Mouse (Mus musculus) megakaryocyte, embryonic 14.5 days (primary cell): ENCODE data around the gene Mxi1. TPM values are rescaled to one million over a fixed set of nuclear protein-coding genes. Genes with fewer than 3 reads are reported as not detected.
A peak's percentile ranks its signal among the peaks of the same experiment; 100 is the strongest.
"Not testable (repeated sequence)": the region's sequence is repeated elsewhere in the genome, so short reads cannot be mapped to it uniquely, and the experiment has no call there.

Experiments
- H3K27me3 ChIP-seq: replicated peaks from 2 replicates; pipeline ENCODE3; 2012; ENCODE audit warnings: inconsistent platforms
- H3K36me3 ChIP-seq: replicated peaks from 2 replicates; pipeline ENCODE3; 2012; ENCODE audit warnings: low read length, inconsistent platforms, mixed read lengths
- H3K4me1 ChIP-seq: 2 replicates; pipeline ENCODE4 v1.6.1; 2012; ENCODE audit warnings: inconsistent platforms
- H3K4me3 ChIP-seq: replicated peaks from 2 replicates; pipeline ENCODE3; 2012; ENCODE audit warnings: moderate library complexity, mild to moderate bottlenecking, inconsistent platforms
- H3K9me3 ChIP-seq: 2 replicates; pipeline ENCODE4 v1.6.1; 2012; ENCODE audit warnings: inconsistent platforms
- FLI1 ChIP-seq: IDR thresholded peaks from 2 replicates; pipeline ENCODE4 v1.6.1; 2012; ENCODE audit warnings: low read length, inconsistent platforms, mixed read lengths
- GATA1 ChIP-seq: IDR thresholded peaks from 3 replicates; pipeline ENCODE4 v1.6.1; 2012; ENCODE audit warnings: mixed read lengths, low read length, inconsistent platforms, borderline replicate concordance
- polyA plus RNA-seq: library from polyadenylated mRNA; stranded (reverse); fragments of >175 nt; gene quantifications from 2 replicates; pipeline ENCODE4 v1.2.3, GENCODE M21; 2012; ENCODE audit warnings: low replicate concordance; ENCODE audit not compliant: insufficient read depth

Mxi1 gene
- polyA plus RNA-seq, 1 experiment, result 32.9 TPM

GRCm38 (mm10) chr19:53394552-53394951 is 84.2 kb downstream of the Mxi1 start:
- H3K27me3 ChIP-seq, result no peaks in the 10 kb centered on the region
- H3K9me3 ChIP-seq, result no peaks in the 10 kb centered on the region
- peak overlapping the region; percentile 56 for H3K4me3 ChIP-seq
- TF ChIP-seq FLI1 (no peak), GATA1 (no peak)
- H3K36me3 ChIP-seq, result no peaks in the 10 kb centered on the region
- peaks cover 60% of the 10 kb centered on the region for H3K4me1 ChIP-seq

GRCm38 (mm10) chr19:53394956-53395355 is 84.6 kb downstream of the Mxi1 start:
- H3K4me3 ChIP-seq, H3K27me3 ChIP-seq, H3K36me3 ChIP-seq, H3K9me3 ChIP-seq: not testable (repeated sequence)
- peaks cover 65% of the 10 kb centered on the region for H3K4me1 ChIP-seq

GRCm38 (mm10) chr19:53395805-53396204 is 85.5 kb downstream of the Mxi1 start:
- not testable (repeated sequence) for H3K4me3 ChIP-seq, H3K27me3 ChIP-seq, H3K36me3 ChIP-seq, H3K9me3 ChIP-seq
- H3K4me1 ChIP-seq, result peaks cover 68% of the 10 kb centered on the region

GRCm38 (mm10) chr19:53397451-53398233 is 87.3 kb downstream of the Mxi1 start:
- Histone ChIP-seq H3K9me3 (no peaks in the 10 kb centered on the region), H3K4me3 (no peak overlapping the region), H3K27me3 (no peaks in the 10 kb centered on the region), H3K36me3 (no peaks in the 10 kb centered on the region), H3K4me1 (peaks cover 52% of the 10 kb centered on the region)
- TF ChIP-seq FLI1 (no peak), GATA1 (no peak)

GRCm38 (mm10) chr19:53399213-53399612 is 88.9 kb downstream of the Mxi1 start:
- Histone ChIP-seq H3K4me3 (peak overlapping the region; percentile 44), H3K9me3 (no peaks in the 10 kb centered on the region), H3K4me1 (peaks cover 42% of the 10 kb centered on the region), H3K36me3 (no peaks in the 10 kb centered on the region), H3K27me3 (no peaks in the 10 kb centered on the region)
- TF ChIP-seq GATA1 (no peak), FLI1 (no peak)

GRCm38 (mm10) chr19:53400332-53401110 is 90.2 kb downstream of the Mxi1 start:
- no peaks in the 10 kb centered on the region for H3K36me3 ChIP-seq
- H3K4me3 ChIP-seq, result no peak overlapping the region
- no peaks in the 10 kb centered on the region for H3K9me3 ChIP-seq
- H3K27me3 ChIP-seq, result no peaks in the 10 kb centered on the region
- peaks cover 35% of the 10 kb centered on the region for H3K4me1 ChIP-seq
- no peak for TF ChIP-seq FLI1

- no peaks in the 10 kb centered on the region for H3K27me3 ChIP-seq
- TF ChIP-seq GATA1 (no peak), FLI1 (no peak)
- H3K4me3 ChIP-seq, result no peak overlapping the region
Measured at GRCm38 (mm10) chr19:53402741-53403432, 92.6 kb downstream of the Mxi1 start.

GRCm38 (mm10) chr19:53404219-53404836 is 94.0 kb downstream of the Mxi1 start:
- TF ChIP-seq GATA1 (no peak), FLI1 (no peak)
- no peak overlapping the region for H3K4me3 ChIP-seq
- H3K27me3 ChIP-seq, result peaks cover 3% of the 10 kb centered on the region
- peaks cover 13% of the 10 kb centered on the region for H3K4me1 ChIP-seq
- no peaks in the 10 kb centered on the region for H3K9me3 ChIP-seq
- no peaks in the 10 kb centered on the region for H3K36me3 ChIP-seq

More at GRCm38 (mm10) chr19:53402741-53403432, 92.6 kb downstream of the Mxi1 start:
- peaks cover 20% of the 10 kb centered on the region for H3K4me1 ChIP-seq
- H3K36me3 ChIP-seq, result no peaks in the 10 kb centered on the region
- no peaks in the 10 kb centered on the region for H3K9me3 ChIP-seq

- Histone ChIP-seq H3K27me3 (peaks cover 3% of the 10 kb centered on the region), H3K9me3 (no peaks in the 10 kb centered on the region), H3K36me3 (no peaks in the 10 kb centered on the region), H3K4me1 (peaks cover 7% of the 10 kb centered on the region), H3K4me3 (no peak overlapping the region)
- TF ChIP-seq GATA1, result no peak
- TF ChIP-seq FLI1, result no peak
Measured at GRCm38 (mm10) chr19:53404837-53405356, 94.6 kb downstream of the Mxi1 start.
